ENCODE assay signal across 8 mouse cellular contexts in the genomic region with DNA sequence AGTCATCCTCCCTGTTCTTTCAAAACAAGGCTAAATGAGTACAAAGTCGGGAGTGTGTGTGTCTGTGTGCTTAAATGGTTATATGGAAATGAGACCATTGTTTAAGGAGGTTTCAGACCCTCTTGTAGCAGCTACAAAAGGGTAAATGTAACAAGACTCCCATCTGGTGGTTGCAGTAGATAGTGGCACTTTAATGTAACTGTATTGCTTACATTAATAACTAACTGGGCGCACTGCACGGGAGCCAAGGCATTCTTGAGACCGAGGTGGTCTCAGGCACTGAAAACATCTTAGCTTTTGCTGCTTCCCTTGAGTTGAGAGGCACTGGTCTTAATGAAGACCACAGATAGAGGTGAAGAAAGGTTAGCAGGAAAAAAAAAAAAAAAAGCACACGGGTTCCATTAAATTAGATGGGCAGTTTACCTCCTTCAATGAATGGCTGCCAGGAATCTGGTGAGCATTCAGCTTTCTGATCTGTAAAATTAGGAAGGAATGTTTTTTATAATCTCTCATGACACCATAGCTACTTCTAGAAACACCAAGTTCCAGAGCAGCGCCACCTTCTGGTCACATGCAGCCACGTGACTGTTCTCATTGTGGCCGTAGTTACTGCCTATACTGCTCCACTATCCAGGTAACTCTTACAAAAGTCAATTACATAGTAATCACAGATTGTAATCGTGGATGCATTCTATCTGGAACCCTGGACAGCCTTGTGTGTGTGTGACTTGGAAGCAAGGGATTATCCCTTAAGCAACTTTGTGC. TPM values are rescaled to one million over a fixed set of nuclear protein-coding genes. Genes with fewer than 3 reads are reported as not detected.
DNase-seq lines count a peak whose midpoint lies in the region; ATAC-seq and TF ChIP-seq lines count a peak whose summit lies in the region.

No protein-coding gene starts in this region.

- WGBS in liver, adult 2 months = 28% methylated on average over 9 of the region's 9 CpGs
- WGBS in liver, embryonic 11.5 days = 27% methylated on average over 9 of the region's 9 CpGs
- 43% methylated on average over 9 of the region's 9 CpGs for WGBS in forebrain, embryonic 12.5 days
- 30% methylated on average over 9 of the region's 9 CpGs for WGBS in hindbrain, embryonic 16.5 days
- WGBS in limb, embryonic 14.5 days = 36% methylated on average over 9 of the region's 9 CpGs

- no peak for ATAC-seq in liver, embryonic 11.5 days (replicated peaks; ENCODE audit: low FRiP score)
- peak; percentile 61; the same call in 1 of the 2 replicates for ATAC-seq in forebrain, embryonic 12.5 days (ENCODE audit: low FRiP score)
- ATAC-seq in hindbrain, embryonic 16.5 days = peak; percentile 88
- peak; percentile 83 for ATAC-seq in limb, embryonic 14.5 days (ENCODE audit: low FRiP score, low read depth)

- no peak overlapping the region for H3K9ac ChIP-seq in liver, adult 2 months (ENCODE audit: low read depth, low read length)
- H3K9ac ChIP-seq in liver, embryonic 11.5 days (ENCODE audit: low read depth, low read length) = no peak overlapping the region
- H3K9ac ChIP-seq in forebrain, embryonic 12.5 days = no peak overlapping the region
- no peak overlapping the region for H3K9ac ChIP-seq in hindbrain, embryonic 16.5 days (ENCODE audit: low read depth, low read length)
- H3K9ac ChIP-seq in limb, embryonic 14.5 days (ENCODE audit: low read depth, low read length, severe bottlenecking) = no peak overlapping the region

- TF ChIP-seq POLR2A in liver, adult 2 months (IDR thresholded peaks at IDR 0.05; ENCODE audit: extremely low read depth, insufficient read depth, low read length) = no peak
- TF ChIP-seq POLR2A in limb, embryonic 14.5 days (IDR thresholded peaks at IDR 0.05; ENCODE audit: borderline replicate concordance, extremely low read depth, insufficient read depth, insufficient read length) = no peak

- DNase-seq in liver, adult 2 months (ENCODE audit: extremely low read depth, low read depth, low spot score) = peak; percentile 53
- no peak for DNase-seq in liver, embryonic 11.5 days (ENCODE audit: low spot score)
- peak; percentile 46 for DNase-seq in adrenal gland, adult 8-10 months
- peak; percentile 89 for DNase-seq in limb, embryonic 14.5 days (ENCODE audit: low spot score)
- DNase-seq in retina, embryonic 14.5 days (ENCODE audit: low spot score) = peak; percentile 75
- no peak for DNase-seq in T-cell, adult 2 months (ENCODE audit: low spot score)

- H3K4me3 ChIP-seq in liver, adult 2 months (ENCODE audit: insufficient read depth, low read depth, low read length) = no peak overlapping the region
- H3K4me3 ChIP-seq in liver, embryonic 11.5 days (ENCODE audit: low read depth, low read length) = no peak overlapping the region
- no peak overlapping the region for H3K4me3 ChIP-seq in forebrain, embryonic 12.5 days (replicated peaks)
- no peak overlapping the region for H3K4me3 ChIP-seq in hindbrain, embryonic 16.5 days (ENCODE audit: low read length)
- H3K4me3 ChIP-seq in limb, embryonic 14.5 days (replicated peaks; ENCODE audit: low read length) = no peak overlapping the region

- no peaks in the 10 kb centered on the region for H3K36me3 ChIP-seq in liver, adult 2 months (ENCODE audit: control insufficient read depth, insufficient read depth, low read length)
- no peaks in the 10 kb centered on the region for H3K36me3 ChIP-seq in liver, embryonic 11.5 days (ENCODE audit: control insufficient read depth, insufficient read depth, low read length)
- H3K36me3 ChIP-seq in forebrain, embryonic 12.5 days (replicated peaks) = no peaks in the 10 kb centered on the region
- H3K36me3 ChIP-seq in hindbrain, embryonic 16.5 days (ENCODE audit: control insufficient read depth, insufficient read depth, low read length) = no peaks in the 10 kb centered on the region
- no peaks in the 10 kb centered on the region for H3K36me3 ChIP-seq in limb, embryonic 14.5 days (ENCODE audit: control insufficient read depth, insufficient read depth, low read length)

- H3K27me3 ChIP-seq in liver, adult 2 months (ENCODE audit: control insufficient read depth, insufficient read depth, low read length) = no peaks in the 10 kb centered on the region
- H3K27me3 ChIP-seq in liver, embryonic 11.5 days (replicated peaks; ENCODE audit: control insufficient read depth, insufficient read depth, low read length) = peaks cover 15% of the 10 kb centered on the region
- H3K27me3 ChIP-seq in forebrain, embryonic 12.5 days = peaks cover 24% of the 10 kb centered on the region
- H3K27me3 ChIP-seq in hindbrain, embryonic 16.5 days (replicated peaks; ENCODE audit: control insufficient read depth, insufficient read depth, low read length) = peaks cover 12% of the 10 kb centered on the region
- peaks cover 10% of the 10 kb centered on the region for H3K27me3 ChIP-seq in limb, embryonic 14.5 days (ENCODE audit: control insufficient read depth, insufficient read depth, low read length)

- H3K79me2 ChIP-seq in liver, adult 2 months (ENCODE audit: control insufficient read depth, insufficient read depth, low read length) = no peaks in the 10 kb centered on the region

- H3K9me3 ChIP-seq in liver, embryonic 11.5 days (ENCODE audit: control insufficient read depth, low read length) = no peaks in the 10 kb centered on the region
- no peaks in the 10 kb centered on the region for H3K9me3 ChIP-seq in forebrain, embryonic 12.5 days
- no peaks in the 10 kb centered on the region for H3K9me3 ChIP-seq in hindbrain, embryonic 16.5 days (ENCODE audit: control insufficient read depth, low read length)
- H3K9me3 ChIP-seq in limb, embryonic 14.5 days (ENCODE audit: control insufficient read depth, low read length) = no peaks in the 10 kb centered on the region

- H3K4me1 ChIP-seq in liver, adult 2 months (ENCODE audit: control insufficient read depth, insufficient read depth, low read length) = no peaks in the 10 kb centered on the region
- no peaks in the 10 kb centered on the region for H3K4me1 ChIP-seq in liver, embryonic 11.5 days (replicated peaks; ENCODE audit: control insufficient read depth, insufficient read depth, low read length)
- H3K4me1 ChIP-seq in forebrain, embryonic 12.5 days = no peaks in the 10 kb centered on the region
- H3K4me1 ChIP-seq in hindbrain, embryonic 16.5 days (ENCODE audit: control insufficient read depth, insufficient read depth, low read depth, low read length) = 0 out of 2 replicates have a peak, but pooled peaks cover under 1% of the 10 kb centered on the region
- H3K4me1 ChIP-seq in limb, embryonic 14.5 days (ENCODE audit: control insufficient read depth, insufficient read depth, low read length) = no peaks in the 10 kb centered on the region

- H3K4me2 ChIP-seq in liver, embryonic 11.5 days = no peak overlapping the region
- H3K4me2 ChIP-seq in forebrain, embryonic 12.5 days = no peak overlapping the region
- peak overlapping the region; percentile 44 for H3K4me2 ChIP-seq in hindbrain, embryonic 16.5 days (ENCODE audit: low read length)
- no peak overlapping the region for H3K4me2 ChIP-seq in limb, embryonic 14.5 days (replicated peaks; ENCODE audit: low read depth, low read length, severe bottlenecking)

- no peak overlapping the region for H3K27ac ChIP-seq in liver, adult 2 months (replicated peaks; ENCODE audit: insufficient read depth, low read depth, low read length)
- H3K27ac ChIP-seq in liver, embryonic 11.5 days (ENCODE audit: low read depth, low read length) = no peak overlapping the region
- H3K27ac ChIP-seq in forebrain, embryonic 12.5 days = no peak overlapping the region
- no peak overlapping the region for H3K27ac ChIP-seq in hindbrain, embryonic 16.5 days (ENCODE audit: low read depth, low read length)
- no peak overlapping the region for H3K27ac ChIP-seq in limb, embryonic 14.5 days (replicated peaks; ENCODE audit: low read depth, low read length)

- TF ChIP-seq CTCF in liver, adult 2 months (IDR thresholded peaks at IDR 0.05; ENCODE audit: low read depth, low read length) = peak; percentile 69

RNA-seq across cellular contexts. Expression of a gene that starts 5.5 kb away (rescaled TPM):
- total RNA-seq in liver, adult 2 months (2014; rRNA removed) = 0.07 TPM in 1 of 2 replicates, not detected in the other
- not detected in 2 replicates for polyA plus RNA-seq in liver, adult 2 months (2012; rRNA removed)
- polyA plus RNA-seq in liver, embryonic 11.5 days (2014; fragmentation: Nextera tagmentation; extraction: Ambion mirVana) = 0.12 and 0.19 TPM in 2 replicates
- total RNA-seq in adrenal gland, adult 8-10 months (2022) = under 1 TPM; 0.12 to 0.91 (median 0.64) TPM
- 0.54 and 0.60 TPM in 2 replicates for polyA plus RNA-seq in forebrain, embryonic 12.5 days (2016; fragmentation: Nextera tagmentation; extraction: Ambion mirVana)
- 1.8 and 2.8 TPM in 2 replicates for polyA plus RNA-seq in hindbrain, embryonic 16.5 days (2015; fragmentation: Nextera tagmentation; extraction: Ambion mirVana)
- polyA plus RNA-seq in limb, embryonic 14.5 days (2012; rRNA removed) = 4.2 and 4.4 TPM in 2 replicates
- polyA plus RNA-seq in limb, embryonic 14.5 days (2014; fragmentation: Nextera tagmentation; extraction: Ambion mirVana) = 4.4 and 5.0 TPM in 2 replicates

RNA-seq across cellular contexts. Expression of a gene that starts 14.6 kb away (rescaled TPM):
- 0.37 and 0.67 TPM in 2 replicates for total RNA-seq in liver, adult 2 months (2014; rRNA removed)
- 0.29 and 0.35 TPM in 2 replicates for polyA plus RNA-seq in liver, adult 2 months (2012; rRNA removed)
- polyA plus RNA-seq in liver, embryonic 11.5 days (2014; fragmentation: Nextera tagmentation; extraction: Ambion mirVana) = 2.5 and 3.0 TPM in 2 replicates
- 1 to 10 TPM; 3.8 to 8.2 (median 5.1) TPM for total RNA-seq in adrenal gland, adult 8-10 months (2022)
- 7.1 and 7.2 TPM in 2 replicates for polyA plus RNA-seq in forebrain, embryonic 12.5 days (2016; fragmentation: Nextera tagmentation; extraction: Ambion mirVana)
- 6.2 and 7.6 TPM in 2 replicates for polyA plus RNA-seq in hindbrain, embryonic 16.5 days (2015; fragmentation: Nextera tagmentation; extraction: Ambion mirVana)
- 33.2 and 39.5 TPM in 2 replicates for polyA plus RNA-seq in limb, embryonic 14.5 days (2012; rRNA removed)
- polyA plus RNA-seq in limb, embryonic 14.5 days (2014; fragmentation: Nextera tagmentation; extraction: Ambion mirVana) = 29.0 and 39.9 TPM in 2 replicates

Comparison
In these comparisons a context has a peak if more than half of its experiments do, and no peak if none do; other contexts are left out.
1. DNase-seq: peak in liver, adult 2 months (single experiment), adrenal gland, adult 8-10 months (single experiment), limb, embryonic 14.5 days (single experiment) and retina, embryonic 14.5 days (single experiment); none in liver, embryonic 11.5 days (single experiment) and T-cell, adult 2 months (single experiment).